Mouse (Mus musculus): ENCODE data around the gene Pde1a.
"Not testable (repeated sequence)": the region's sequence is repeated elsewhere in the genome, so short reads cannot be mapped to it uniquely, and the experiment has no call there.

Pde1a gene

DNA sequence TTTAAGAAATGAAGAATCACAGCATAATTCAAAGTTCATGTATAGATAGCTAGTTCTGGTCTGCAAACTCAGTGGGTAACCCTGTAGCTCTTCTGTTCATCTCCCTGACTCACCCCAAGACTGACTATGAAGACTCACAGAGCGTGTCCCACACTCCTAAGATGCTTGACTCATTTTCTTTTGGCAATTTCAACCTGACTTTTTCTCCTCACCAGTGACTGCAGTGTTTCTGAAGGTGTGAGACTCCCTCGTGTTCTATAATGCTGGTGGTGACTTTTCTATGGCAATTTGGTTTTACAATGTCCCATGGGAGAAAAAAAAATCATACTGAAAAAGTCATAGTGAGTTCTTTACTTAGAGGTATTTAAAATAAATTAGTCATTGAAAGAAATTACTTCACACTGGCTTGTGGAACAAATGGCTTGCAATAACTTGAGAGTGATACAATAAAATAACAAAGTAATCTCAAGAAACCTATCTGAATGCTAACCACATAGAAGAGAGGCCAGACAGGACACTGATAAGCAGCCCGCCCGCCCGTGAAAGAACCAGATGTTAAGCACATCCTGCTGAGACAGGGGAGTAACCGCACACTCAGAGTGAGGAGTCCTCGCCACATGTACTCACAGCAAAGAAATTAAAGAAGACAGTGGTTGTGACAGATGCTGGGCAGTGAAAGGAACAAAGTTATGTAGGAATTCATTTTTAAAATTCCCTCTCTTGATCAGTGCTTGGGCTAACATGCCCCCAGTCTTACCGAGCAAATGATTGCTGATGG is 183.2 kb downstream of the Pde1a start:
- no peak for DNase-seq

DNA sequence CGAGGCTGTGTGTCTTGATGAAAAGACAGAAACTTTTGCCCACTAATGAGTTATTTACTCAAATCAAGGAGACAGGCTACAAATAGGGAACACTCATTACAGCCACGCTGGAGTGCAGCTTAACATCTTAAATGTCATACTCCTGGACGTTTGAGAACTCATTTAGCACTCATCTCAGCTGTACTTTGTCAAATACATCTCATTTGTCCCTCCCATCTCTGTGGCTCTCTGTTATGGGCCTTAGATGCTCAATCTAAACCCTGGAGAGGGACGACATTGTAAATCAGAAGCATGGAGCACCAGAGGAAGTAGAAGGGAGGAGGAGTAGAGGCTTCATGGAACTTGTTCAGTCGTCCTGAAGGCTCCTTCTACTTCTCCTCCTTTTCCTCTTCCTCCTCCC is 194.6 kb downstream of the Pde1a start:
- DNase-seq = no peak

DNA sequence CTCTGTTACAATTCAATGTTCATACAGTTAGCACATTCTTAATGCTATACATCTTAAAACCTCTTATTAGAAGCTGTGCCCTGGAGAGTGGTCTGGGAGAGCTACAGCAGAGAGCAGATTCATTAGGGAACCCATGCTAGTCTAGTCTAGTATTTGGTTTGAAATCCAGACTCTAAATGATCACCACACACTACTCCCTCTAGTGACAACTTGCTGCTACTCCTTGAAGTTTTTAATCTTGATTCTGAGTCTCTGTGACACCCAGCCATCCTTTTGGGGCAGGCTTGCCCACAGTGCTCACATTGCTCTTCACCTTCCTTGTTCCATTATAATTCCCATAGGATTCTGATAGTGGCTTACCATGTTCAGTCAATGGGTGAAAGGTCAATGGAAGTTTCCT is 206.9 kb downstream of the Pde1a start:
- no peak for DNase-seq

DNA sequence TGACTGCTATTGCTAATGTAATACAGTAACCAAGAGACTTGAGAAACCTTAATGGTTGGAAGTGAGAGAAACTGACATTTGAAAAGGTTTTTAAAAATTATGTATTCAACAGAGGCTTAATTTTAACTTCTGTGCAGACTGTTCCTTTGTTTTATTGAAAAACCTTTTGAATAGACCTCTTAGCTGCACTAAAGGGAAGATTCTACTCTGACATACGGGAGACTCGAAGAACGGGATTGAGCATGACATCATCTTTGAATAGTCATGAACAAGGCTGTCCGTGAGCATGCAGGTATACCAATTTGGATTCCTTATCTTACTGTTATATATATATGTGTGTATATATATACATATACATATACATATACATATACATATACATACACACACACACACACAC is 207.9 kb downstream of the Pde1a start:
- no peak for DNase-seq

DNA sequence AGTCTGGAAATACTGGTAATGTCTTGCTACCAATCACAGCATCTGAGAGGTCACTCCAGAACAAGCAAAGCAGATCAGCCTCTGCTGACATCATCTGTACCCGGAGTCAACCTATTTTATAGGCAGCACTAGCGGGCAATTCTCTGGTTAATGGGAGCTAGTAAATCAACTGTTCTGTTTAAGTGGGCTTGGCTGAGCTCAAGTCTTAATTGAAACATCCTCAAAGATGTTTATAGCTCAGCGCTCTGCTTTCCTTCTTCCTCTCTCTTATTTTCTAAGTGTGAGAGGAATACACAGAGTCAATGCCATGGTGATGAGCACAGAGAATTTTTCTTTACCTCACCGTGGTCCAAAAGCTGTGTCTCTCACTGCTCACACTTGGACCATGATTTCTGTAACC is 208.8 kb downstream of the Pde1a start:
- no peak for DNase-seq

DNA sequence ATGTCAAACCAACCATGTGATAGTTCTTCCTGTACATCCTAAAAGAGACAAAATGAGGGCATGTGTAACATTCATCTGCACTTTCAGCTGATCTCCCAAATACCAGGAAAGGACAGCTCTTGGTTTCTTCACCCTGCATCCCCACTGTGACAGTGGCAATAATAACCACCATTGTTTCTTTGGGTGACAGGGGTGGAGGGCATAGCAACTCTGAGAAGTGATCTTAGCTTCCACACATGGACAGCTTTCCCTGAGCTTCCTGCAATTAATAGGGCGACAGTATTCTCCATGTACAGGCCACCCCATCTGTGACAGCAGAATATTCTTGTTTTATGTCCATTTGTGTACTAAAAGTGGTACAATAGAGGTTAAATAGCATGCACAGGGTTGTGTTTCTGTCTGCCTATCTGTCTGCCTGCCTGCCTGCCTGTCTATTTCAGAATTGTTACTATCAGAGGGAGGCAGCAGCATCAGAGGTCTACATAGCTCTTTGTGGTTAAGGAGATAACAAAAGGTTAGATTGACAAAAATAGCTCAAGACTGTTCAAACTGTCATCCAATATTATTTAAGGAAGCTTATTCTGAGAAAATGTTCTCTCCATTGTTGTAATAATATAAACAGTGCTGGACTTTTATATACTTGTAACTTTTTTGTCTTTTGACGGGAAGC is 227.3 kb downstream of the Pde1a start:
- DNase-seq = no peak

DNA sequence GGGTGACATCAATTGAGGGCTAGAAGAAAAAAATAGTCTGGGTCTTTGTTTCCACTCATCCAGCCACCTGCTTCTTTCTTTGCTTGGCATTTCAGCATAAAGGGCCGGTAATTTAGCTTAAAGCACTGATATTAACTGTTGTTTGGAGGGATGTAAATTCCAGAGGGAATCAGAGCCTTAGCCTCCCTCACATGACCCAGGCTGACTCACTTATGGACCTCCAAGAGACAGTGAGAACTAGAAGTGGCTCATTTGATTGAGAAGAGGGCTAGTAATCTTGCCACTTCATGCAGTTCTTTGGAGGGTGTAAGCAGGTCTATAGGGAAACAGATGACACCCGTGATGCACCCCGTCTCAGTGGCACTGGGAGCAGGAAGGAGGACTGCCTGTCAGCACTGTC is 230.7 kb downstream of the Pde1a start:
- DNase-seq = no peak

DNA sequence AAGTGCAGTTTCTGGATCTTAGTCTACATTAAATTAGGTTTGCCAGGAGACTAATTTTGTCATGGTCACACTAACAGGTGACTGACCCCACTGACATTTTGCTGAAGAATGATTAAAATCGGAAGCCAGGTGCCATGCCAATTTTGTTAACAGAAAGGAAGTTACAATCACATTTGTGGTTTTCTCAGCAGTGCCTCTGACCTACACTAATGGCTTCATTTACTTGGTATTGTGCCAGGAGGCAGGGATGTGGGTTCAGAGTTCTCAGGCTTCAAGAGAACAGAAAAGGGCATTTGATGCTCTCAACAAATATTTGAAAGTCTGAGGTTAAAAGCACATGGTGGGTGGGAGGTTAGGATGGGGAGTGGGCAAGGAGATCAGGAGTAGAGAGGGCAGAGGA is 236.4 kb downstream of the Pde1a start:
- no peak for DNase-seq

DNA sequence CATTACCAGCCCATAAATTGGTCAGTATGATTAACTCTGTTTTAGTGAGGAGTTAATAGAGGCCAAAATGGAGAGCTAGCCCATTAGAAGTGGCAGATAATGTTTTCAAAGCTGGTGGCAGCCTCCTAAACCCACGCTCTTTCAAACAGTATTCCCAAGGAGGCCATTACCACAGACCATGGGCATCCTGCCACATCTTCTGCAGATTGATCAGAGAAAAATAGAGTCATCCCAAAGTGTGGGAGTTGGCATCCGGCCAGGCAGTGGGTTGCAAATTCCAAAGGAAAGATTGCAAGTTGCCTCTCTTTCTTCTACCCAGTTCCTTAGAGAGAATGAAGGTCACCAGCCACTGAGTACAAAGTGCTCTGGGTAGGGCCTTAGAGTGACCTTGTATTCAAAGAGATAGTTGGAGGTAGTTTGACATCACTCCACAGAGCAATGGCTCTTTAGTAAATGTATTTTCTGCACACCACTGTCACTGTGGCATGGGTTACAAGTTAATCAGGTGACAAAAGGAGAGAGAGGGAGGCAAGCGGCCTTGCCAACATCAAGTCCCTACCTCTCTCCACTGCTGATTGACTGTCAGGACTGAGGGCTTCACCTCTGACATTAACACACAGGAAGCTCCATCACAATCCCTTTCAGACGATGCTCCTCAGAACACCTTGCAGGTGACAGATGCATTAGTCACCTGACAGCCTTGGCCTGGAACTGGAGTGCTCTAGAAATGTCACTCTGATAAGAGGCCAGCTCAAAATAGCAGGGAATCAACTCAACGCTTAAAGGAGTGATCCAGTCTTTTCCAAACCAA is 237.3 kb downstream of the Pde1a start:
- DNase-seq = no peak

DNA sequence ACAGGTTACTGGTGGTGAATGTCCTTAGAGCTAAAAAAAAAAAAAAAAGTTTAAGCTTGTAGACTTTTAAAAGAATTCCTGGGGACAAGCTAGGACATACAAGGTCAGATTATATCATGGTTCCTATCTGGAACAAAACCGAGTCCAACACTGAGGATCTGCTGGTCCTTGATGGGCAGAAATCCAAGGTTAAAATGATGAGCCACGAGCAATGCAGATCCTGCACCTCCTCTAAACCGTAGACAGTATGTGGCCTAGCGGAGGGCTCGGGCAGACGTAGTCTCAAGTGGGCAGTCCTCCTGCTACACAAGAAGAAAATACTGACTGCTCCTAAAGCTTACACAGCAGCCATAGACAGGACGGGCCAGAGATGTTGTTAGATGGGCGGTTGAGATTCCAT is 238.5 kb downstream of the Pde1a start:
- DNase-seq = no peak

DNA sequence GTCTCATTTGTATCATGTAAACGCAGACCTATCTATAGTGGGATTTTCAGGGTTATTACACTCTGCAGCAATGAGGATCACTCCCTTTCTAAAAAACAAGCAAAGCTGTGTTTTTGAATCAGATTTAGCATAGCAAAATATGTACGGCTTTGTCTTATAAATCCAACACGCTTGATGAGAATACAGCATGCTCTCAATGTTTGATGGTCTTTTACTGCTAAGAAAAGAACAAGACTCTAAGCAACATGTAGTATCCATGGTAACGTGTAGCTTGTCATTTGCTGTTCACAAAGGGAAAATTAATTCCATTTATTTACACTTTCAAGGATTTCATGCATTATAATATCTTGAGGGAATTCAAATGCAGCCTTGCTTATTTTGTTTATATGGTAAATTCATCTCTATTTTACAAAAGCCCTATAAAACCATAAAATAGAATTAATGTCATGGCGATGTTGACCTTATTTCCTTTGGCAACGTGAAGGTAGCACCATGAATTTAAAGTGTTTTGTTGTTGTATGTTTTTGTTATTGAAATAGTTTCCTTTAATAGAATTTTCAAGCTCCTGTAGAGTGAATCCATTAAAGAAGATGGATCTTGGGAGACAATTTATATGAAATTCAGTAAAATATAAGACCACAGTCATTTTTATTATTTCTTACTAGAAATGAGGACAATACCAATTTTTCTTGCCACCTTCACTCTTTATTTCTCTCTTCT is 245.5 kb downstream of the Pde1a start:
- no peak for DNase-seq

DNA sequence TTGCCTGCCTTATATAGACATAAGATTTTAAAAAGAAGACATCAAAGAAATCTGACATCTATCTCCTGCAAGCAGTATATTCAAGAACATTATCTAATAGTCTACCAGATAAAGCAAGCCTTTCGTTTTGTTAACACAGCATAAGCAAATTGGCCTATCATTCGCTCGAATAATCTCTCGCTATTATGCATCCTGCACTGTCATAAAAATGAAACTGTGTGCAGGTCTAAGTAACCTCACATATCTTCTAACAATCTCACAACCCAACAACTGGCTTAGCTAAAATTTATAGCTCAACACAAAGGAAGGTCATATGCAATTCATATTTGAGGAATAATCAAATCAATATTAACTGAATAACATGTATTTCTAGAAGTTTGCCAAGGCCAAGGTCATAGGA is 246.0 kb downstream of the Pde1a start:
- no peak for DNase-seq

DNA sequence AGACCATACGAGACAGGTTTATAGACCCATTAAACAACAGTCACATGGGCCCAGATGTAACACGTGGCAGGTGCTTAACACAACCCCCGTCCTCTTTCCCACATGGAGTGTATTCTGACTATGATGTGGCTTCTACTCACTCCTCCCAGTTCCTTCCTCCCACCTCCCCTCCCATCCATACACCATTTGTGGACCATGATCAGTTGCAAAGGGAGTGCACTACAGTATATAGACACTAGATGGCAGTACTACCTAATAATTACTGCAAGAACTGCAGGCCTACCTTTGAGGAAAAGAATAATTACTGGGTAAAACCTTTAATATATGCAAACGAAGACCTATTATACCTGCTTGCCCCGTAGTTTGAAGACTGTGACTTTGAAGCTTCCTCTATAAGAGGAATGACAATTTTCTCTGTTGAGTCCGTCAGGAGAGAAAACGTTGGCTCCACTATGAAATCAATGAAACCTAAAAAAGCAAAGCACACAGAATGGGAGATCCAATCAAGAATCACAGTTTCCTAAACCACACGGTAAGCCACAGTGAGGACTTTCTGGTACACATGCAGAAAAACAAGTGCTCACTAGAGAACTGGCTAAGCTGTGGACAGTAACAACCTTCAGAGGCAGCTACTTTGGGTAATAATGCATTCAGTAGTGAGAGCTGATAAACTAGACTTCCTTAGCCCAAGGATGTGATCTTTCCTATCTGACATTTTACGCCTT is 263.8 kb downstream of the Pde1a start:
- DNase-seq = peak; percentile 8

DNA sequence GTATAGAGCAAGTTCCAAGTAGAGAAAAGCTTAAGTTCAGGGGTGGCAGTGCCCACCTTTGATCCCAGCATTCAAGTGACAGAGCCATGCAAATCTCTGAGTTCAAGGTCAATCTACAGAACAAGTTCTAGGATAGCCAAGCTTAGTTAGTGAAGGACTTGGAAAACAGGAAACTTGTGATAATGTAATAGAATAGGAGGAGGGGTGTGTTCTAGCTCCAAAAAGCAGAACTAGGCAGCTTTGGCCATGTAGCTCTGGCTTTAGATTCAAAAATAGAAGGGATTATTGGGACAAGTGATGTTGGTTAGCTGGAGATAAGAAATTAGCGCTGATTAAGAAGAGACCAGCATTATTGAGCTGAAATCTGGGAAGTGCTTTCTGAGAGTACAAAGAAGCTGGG is 272.4 kb downstream of the Pde1a start:
- no peak for DNase-seq

DNA sequence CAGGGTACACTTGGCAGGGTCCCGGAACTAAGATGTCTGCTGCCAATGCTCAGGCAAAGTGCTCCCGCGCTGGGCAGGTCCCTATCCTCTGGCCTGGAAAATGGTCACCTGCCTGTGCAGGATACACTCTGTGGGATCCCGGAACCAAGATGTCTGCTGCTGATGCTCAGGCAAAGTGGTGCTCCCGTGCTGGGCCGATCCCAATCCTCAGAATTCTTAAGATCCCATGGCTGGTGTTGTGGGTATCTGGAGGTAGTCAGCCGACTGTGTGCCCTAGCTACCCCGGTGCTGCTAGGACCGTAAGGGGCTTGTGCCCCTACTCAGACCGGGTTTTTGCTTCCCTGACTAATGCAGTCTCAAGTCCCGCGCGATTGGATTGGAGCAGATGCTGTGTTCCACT is 281.9 kb downstream of the Pde1a start:
- DNase-seq = not testable (repeated sequence)

DNA sequence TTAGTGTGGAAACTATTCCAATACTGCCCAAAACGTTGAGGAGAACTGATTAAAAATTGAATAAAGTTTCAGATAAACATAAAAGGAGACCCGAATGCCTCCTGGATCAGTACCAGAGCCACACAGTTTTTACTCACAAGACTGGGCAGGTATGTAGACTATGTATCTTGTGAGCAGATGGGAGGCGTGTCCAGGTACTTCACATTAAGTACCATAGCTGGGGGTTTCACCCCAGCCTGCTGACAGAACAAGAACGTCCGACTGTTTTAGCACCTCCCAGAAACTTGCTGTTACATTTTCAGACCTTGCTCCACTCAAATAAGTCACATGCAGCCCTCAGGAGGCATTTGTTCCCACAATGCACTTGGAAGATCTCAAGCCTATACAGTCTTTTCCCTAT is 289.7 kb downstream of the Pde1a start:
- DNase-seq = no peak

DNA sequence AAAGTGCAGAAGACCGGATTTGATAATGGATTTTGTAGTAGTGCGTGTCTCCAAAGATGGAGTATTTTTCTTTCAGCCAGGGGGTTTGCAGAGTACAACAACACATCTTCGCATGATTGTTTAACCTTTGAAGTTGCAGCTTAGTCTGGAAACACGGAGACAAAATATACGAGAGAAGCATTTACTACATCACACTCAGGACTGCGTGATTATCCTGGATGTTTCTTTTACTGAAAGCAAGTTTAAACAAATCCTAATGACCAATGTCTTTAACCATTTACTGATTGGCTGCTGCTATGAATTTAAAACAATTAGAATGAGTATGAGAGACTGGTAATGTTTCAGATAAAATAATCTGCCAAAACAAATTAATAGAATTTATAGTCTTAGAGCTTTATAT is 290.2 kb downstream of the Pde1a start:
- DNase-seq = no peak

DNA sequence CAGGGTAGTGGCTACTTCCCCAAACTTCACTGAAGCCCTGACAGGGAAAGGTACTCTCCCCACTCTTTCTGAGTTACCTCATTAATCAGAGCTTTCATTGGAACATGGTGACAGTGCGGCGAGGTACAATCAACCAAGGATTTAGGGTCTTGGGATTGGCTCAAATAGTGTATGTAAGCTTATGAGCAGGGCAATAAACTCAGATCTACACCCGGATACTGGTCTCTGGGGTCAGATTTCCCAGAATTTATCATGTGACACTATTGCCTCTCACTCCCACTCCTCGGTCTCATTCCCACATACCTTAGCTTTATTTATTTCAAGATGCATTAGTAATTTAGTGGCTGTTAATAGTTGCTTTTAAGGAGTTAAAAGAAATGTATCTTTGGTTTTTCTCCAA is 303.4 kb downstream of the Pde1a start:
- no peak for DNase-seq

DNA sequence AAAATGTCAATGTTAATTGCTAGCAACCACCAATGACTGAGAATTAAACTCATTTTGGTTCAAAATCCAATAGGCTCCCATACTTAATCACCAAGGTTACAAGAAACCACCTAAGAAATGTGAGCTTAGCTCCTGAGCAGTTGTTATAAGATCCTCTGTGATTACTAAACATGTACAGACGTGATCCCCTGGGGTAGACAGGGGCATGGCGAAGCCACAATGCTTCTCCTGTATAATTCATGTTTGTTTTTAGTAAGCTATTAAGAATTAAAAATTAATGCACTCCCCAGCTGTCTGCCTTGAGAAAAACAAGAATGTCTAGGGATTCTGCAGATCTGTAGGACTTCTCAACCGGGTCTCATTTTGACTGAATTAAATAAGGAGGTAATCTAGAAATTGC is 309.7 kb downstream of the Pde1a start:
- DNase-seq = no peak

DNA sequence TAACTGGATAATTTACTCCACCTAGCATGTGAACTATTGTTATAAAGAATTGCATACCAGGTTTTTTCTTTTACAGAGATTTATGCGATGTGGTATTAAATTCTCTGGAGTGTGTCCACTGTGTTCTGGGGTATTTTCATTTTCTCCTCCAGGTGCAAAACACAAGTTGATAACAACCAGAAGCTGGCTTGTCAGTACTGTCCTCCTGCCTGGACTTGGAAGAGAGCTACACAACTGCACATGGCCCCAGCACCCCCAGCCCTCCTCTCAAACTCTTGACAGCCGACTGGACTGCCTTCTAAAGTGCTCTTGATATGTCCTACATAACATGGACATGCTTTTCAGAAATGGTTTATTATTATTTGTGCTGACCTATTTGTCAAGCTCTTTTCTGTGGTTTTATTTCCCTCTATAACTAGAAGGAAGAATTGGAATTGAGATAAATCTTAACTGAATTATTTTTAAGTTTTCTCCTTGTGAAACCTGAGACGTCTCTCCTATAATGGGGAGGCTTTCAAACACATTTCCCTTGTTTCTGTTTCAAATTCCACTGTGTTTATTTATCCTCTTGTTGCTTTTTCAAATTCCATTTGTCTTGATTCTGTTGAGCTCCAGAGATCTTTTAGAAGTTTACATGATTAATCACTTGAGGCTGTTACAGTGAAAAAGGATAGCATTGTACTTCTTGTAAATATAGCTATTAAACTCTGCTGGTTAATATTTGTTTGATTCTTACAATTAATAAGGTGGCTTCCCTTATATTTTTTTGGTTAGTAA is 313.4 kb downstream of the Pde1a start:
- no peak for DNase-seq

DNA sequence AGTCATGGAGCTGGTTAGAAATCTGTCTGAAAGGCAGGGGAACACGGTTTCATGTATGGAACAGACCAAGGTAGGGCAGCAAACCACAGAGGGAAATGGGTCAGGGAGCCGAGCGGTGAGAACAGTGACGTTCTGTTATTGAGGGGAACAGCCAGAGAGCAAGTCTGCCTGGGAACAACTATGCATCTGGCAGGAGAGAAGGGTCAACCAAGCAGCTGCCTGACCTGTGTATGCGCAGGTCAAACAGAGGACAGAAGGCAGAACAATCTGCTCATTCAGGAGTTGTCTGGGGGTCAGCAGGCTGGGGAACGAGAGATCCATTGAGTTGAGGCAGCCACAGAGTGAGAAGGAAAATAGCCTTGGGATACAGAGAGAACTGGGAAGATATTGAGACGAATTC is 330.6 kb downstream of the Pde1a start:
- DNase-seq = no peak

DNA sequence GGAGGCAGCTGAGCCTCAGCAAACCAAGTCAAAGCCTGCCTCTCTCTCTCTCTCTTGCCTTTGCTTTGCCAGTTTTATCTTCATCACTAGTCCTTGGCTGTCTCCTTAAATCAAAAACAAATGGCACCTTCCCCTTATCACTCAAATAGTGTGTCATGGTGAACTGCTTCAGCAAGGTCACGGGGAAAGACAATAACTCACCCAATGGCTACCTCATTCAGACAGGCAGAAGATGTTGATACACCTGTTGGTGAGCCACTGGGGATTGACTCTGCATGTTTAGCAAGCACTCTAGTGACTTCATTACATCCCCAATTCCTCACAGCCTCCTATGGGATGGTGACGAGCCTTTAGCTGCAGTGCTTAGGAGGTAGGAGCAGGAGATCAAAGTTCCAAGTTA is 331.8 kb downstream of the Pde1a start:
- DNase-seq = no peak
